In genomic region chr4:57111411-57111810, GRCm38 (mm10) we compare ENCODE assay signal across 23 mouse cellular contexts. TPM values are rescaled to one million over a fixed set of nuclear protein-coding genes. Genes with fewer than 3 reads are reported as not detected.
DNase-seq lines count a peak whose midpoint lies in the region; ATAC-seq and TF ChIP-seq lines count a peak whose summit lies in the region.
"Had no signal": no experiment of that assay in that cellular context is flagged by ENCODE, and none has a peak within 500 bp of the region (broad histone marks: within the 10 kb centered on the region; RNA-seq: fewer than 3 reads in every experiment).

No protein-coding gene starts in this region.

- no peak for TF ChIP-seq EP300 in lung, postnatal 0 days (IDR thresholded peaks at IDR 0.05)
- TF ChIP-seq EP300 in stomach, postnatal 0 days (optimal IDR thresholded peaks at IDR 0.05), result no peak

- H3K27me3 ChIP-seq in liver, adult 2 months (ENCODE audit: control insufficient read depth, insufficient read depth, low read length), result no peaks in the 10 kb centered on the region
- no peaks in the 10 kb centered on the region for H3K27me3 ChIP-seq in lung, postnatal 0 days (replicated peaks; ENCODE audit: insufficient read depth, low read length)
- no peaks in the 10 kb centered on the region for H3K27me3 ChIP-seq in stomach, postnatal 0 days (ENCODE audit: control insufficient read depth, insufficient read depth, low read length)
- 0 out of 2 replicates have a peak, but pooled peaks cover 2% of the 10 kb centered on the region for H3K27me3 ChIP-seq in heart, embryonic 11.5 days (ENCODE audit: control insufficient read depth, insufficient read depth, low read length)
- H3K27me3 ChIP-seq: CH12.LX; embryonic facial prominence, embryonic 13.5 days; forebrain, embryonic 12.5 days; forebrain, embryonic 15.5 days; hindbrain, embryonic 12.5 days; hindbrain, embryonic 15.5 days had no signal

- no peak for TF ChIP-seq POLR2A in liver, adult 2 months (IDR thresholded peaks at IDR 0.05; ENCODE audit: extremely low read depth, insufficient read depth, low read length)

- H3K4me2 ChIP-seq in lung, postnatal 0 days (replicated peaks; ENCODE audit: low read depth, low read length), result no peak overlapping the region
- no peak overlapping the region for H3K4me2 ChIP-seq in stomach, postnatal 0 days (replicated peaks; ENCODE audit: low read depth)
- H3K4me2 ChIP-seq in heart, embryonic 11.5 days, result no peak overlapping the region
- H3K4me2 ChIP-seq: embryonic facial prominence, embryonic 13.5 days; forebrain, embryonic 12.5 days; forebrain, embryonic 15.5 days; hindbrain, embryonic 12.5 days; hindbrain, embryonic 15.5 days had no signal

- no peak overlapping the region for H3K9ac ChIP-seq in liver, adult 2 months (ENCODE audit: low read depth, low read length)
- H3K9ac ChIP-seq in lung, postnatal 0 days (replicated peaks; ENCODE audit: low read depth), result no peak overlapping the region
- H3K9ac ChIP-seq in stomach, postnatal 0 days (ENCODE audit: low read length), result no peak overlapping the region
- no peak overlapping the region for H3K9ac ChIP-seq in heart, embryonic 11.5 days (ENCODE audit: low read depth, low read length)
- H3K9ac ChIP-seq: embryonic facial prominence, embryonic 13.5 days; forebrain, embryonic 12.5 days; forebrain, embryonic 15.5 days; hindbrain, embryonic 12.5 days; hindbrain, embryonic 15.5 days had no signal

- H3K79me2 ChIP-seq in liver, adult 2 months (ENCODE audit: control insufficient read depth, insufficient read depth, low read length), result peaks cover 41% of the 10 kb centered on the region

- H3K4me1 ChIP-seq in liver, adult 2 months (ENCODE audit: control insufficient read depth, insufficient read depth, low read length), result peaks cover 50% of the 10 kb centered on the region
- peaks cover 3% of the 10 kb centered on the region; the same call in 1 of the 2 replicates for H3K4me1 ChIP-seq in lung, postnatal 0 days (ENCODE audit: insufficient read depth, low read depth, low read length)
- no peaks in the 10 kb centered on the region; the same call in 1 of the 2 replicates for H3K4me1 ChIP-seq in stomach, postnatal 0 days (replicated peaks; ENCODE audit: control insufficient read depth, insufficient read depth)
- H3K4me1 ChIP-seq in heart, embryonic 11.5 days (ENCODE audit: control insufficient read depth, insufficient read depth, low read length), result no peaks in the 10 kb centered on the region
- H3K4me1 ChIP-seq: heart, embryonic 10.5 days; hindbrain, embryonic 15.5 days had no signal

- H3K36me3 ChIP-seq in liver, adult 2 months (ENCODE audit: control insufficient read depth, insufficient read depth, low read length), result no peaks in the 10 kb centered on the region
- H3K36me3 ChIP-seq in lung, postnatal 0 days (ENCODE audit: insufficient read depth, low read length), result no peaks in the 10 kb centered on the region
- H3K36me3 ChIP-seq in stomach, postnatal 0 days (ENCODE audit: control insufficient read depth, insufficient read depth, low read length), result no peaks in the 10 kb centered on the region
- no peaks in the 10 kb centered on the region for H3K36me3 ChIP-seq in heart, embryonic 11.5 days (ENCODE audit: control insufficient read depth, insufficient read depth, low read length)
- H3K36me3 ChIP-seq: embryonic facial prominence, embryonic 10.5 days; embryonic facial prominence, embryonic 13.5 days; forebrain, embryonic 12.5 days; forebrain, embryonic 15.5 days; heart, embryonic 10.5 days; hindbrain, embryonic 12.5 days; hindbrain, embryonic 15.5 days had no signal

- H3K27ac ChIP-seq in liver, adult 2 months (replicated peaks; ENCODE audit: insufficient read depth, low read depth, low read length), result peak overlapping the region; percentile 86
- H3K27ac ChIP-seq in lung, postnatal 0 days (ENCODE audit: low read length), result no peak overlapping the region
- no peak overlapping the region for H3K27ac ChIP-seq in stomach, postnatal 0 days (replicated peaks)
- H3K27ac ChIP-seq in heart, embryonic 11.5 days (ENCODE audit: low read depth, low read length), result no peak overlapping the region
- H3K27ac ChIP-seq: embryonic facial prominence, embryonic 10.5 days; embryonic facial prominence, embryonic 13.5 days; forebrain, embryonic 12.5 days; forebrain, embryonic 15.5 days; heart, embryonic 10.5 days; hindbrain, embryonic 12.5 days; hindbrain, embryonic 15.5 days had no signal

- peak; percentile 24; the same call in 1 of the 2 replicates for TF ChIP-seq CTCF in liver, adult 2 months (IDR thresholded peaks at IDR 0.05; ENCODE audit: low read depth, low read length)
- TF ChIP-seq CTCF in lung, postnatal 0 days (IDR thresholded peaks at IDR 0.05), result 0 out of 2 replicates have a peak, but pooled peaks have one; percentile 7
- peak; percentile 24 for TF ChIP-seq CTCF in stomach, postnatal 0 days (IDR thresholded peaks at IDR 0.05; ENCODE audit: low read depth)

- 59% methylated on average over 4 of the region's 4 CpGs for WGBS in liver, adult 2 months
- 68% methylated on average over 4 of the region's 4 CpGs for WGBS in lung, postnatal 0 days
- WGBS in stomach, postnatal 0 days, result 84% methylated on average over 4 of the region's 4 CpGs
- WGBS in heart, embryonic 11.5 days (ENCODE audit: insufficient replicate concordance), result 60% methylated on average over 4 of the region's 4 CpGs

- no peak overlapping the region for H3K4me3 ChIP-seq in liver, adult 2 months (ENCODE audit: insufficient read depth, low read depth, low read length)
- no peak overlapping the region for H3K4me3 ChIP-seq in lung, postnatal 0 days (ENCODE audit: low read depth, low read length)
- H3K4me3 ChIP-seq in stomach, postnatal 0 days (ENCODE audit: low read depth, low read length), result no peak overlapping the region
- no peak overlapping the region for H3K4me3 ChIP-seq in heart, embryonic 11.5 days (ENCODE audit: low read depth, low read length)
- H3K4me3 ChIP-seq: embryonic facial prominence, embryonic 10.5 days; embryonic facial prominence, embryonic 13.5 days; erythroblast, embryonic 14.5 days; forebrain, embryonic 12.5 days; forebrain, embryonic 15.5 days; heart, embryonic 10.5 days; hindbrain, embryonic 12.5 days; hindbrain, embryonic 15.5 days had no signal

- ATAC-seq in lung, postnatal 0 days, result no peak
- ATAC-seq in stomach, postnatal 0 days (ENCODE audit: low FRiP score, low TSS enrichment), result no peak
- no peak for ATAC-seq in heart, embryonic 11.5 days (replicated peaks; ENCODE audit: insufficient number of reproducible peaks, low FRiP score, low TSS enrichment)
- ATAC-seq: forebrain, embryonic 15.5 days had no signal

- DNase-seq in liver, adult 2 months (ENCODE audit: extremely low read depth, low read depth, low spot score), result peak; percentile 33
- no peak for DNase-seq in liver
- no peak for DNase-seq in lung, postnatal 0 days (ENCODE audit: low spot score)
- DNase-seq in lung, postnatal 10 days, result no peak
- no peak for DNase-seq in stomach, postnatal 0 days (ENCODE audit: low spot score)
- DNase-seq: adrenal gland, postnatal 10 days; adrenal gland, postnatal 36 days; B cell, adult 2 months; cerebellum, adult 8-10 months; embryo, embryonic 11 days; gastrocnemius, postnatal 25 days; heart, adult 18-20 months had no signal

- no peaks in the 10 kb centered on the region for H3K9me3 ChIP-seq in lung, postnatal 0 days (ENCODE audit: low read length)
- no peaks in the 10 kb centered on the region for H3K9me3 ChIP-seq in stomach, postnatal 0 days (ENCODE audit: control insufficient read depth, low read length)
- no peaks in the 10 kb centered on the region for H3K9me3 ChIP-seq in heart, embryonic 11.5 days (replicated peaks; ENCODE audit: control insufficient read depth, low read length)
- H3K9me3 ChIP-seq: embryonic facial prominence, embryonic 10.5 days; embryonic facial prominence, embryonic 13.5 days; forebrain, embryonic 12.5 days; forebrain, embryonic 15.5 days; heart, embryonic 10.5 days; hindbrain, embryonic 12.5 days; hindbrain, embryonic 15.5 days had no signal

RNA-seq across cellular contexts. Expression of gene Epb41l4b, which starts 31.8 kb away (rescaled TPM):
- 44.7 and 46.3 TPM in 2 replicates for total RNA-seq in liver, adult 2 months (2014; rRNA removed)
- polyA plus RNA-seq in liver, adult 2 months (2012; rRNA removed), result 33.9 and 36.5 TPM in 2 replicates
- 10.3 and 10.6 TPM in 2 replicates for polyA plus RNA-seq in lung, postnatal 0 days (2015; fragmentation: Nextera tagmentation; extraction: Ambion mirVana)
- polyA plus RNA-seq in stomach, postnatal 0 days (2015; fragmentation: Nextera tagmentation; extraction: Ambion mirVana), result 23.0 and 23.5 TPM in 2 replicates
- 0.51 and 0.67 TPM in 2 replicates for polyA plus RNA-seq in heart, embryonic 11.5 days (2014; fragmentation: Nextera tagmentation; extraction: Ambion mirVana)
- total RNA-seq: MEL had no signal
